Mouse (Mus musculus) midbrain, embryonic 13.5 days (tissue): ENCODE measurements around the gene Krtap6-2. TPM values are rescaled to one million over a fixed set of nuclear protein-coding genes. Genes with fewer than 3 reads are reported as not detected.

Experiments
- ATAC-seq: fragments of 200-750 bp; cut with Nextera tagmentation; 2 replicates; pipeline ENCODE4 v1.8.0; 2017; ENCODE audit warnings: mild to moderate bottlenecking, moderate TSS enrichment, moderate library complexity
- H3K27ac ChIP-seq: fragments of 300-500 bp; sonication (generic); 2 replicates; pipeline ENCODE4 v1.5.1; 2015; ENCODE audit warnings: inconsistent platforms, mild to moderate bottlenecking, moderate library complexity
- H3K27me3 ChIP-seq: fragments of 300-500 bp; sonication (generic); 2 replicates; pipeline ENCODE4 v1.6.1; 2015; ENCODE audit warnings: mild to moderate bottlenecking, inconsistent platforms
- H3K36me3 ChIP-seq: fragments of 300-500 bp; sonication (generic); 2 replicates; pipeline ENCODE4 v1.6.1; 2015; ENCODE audit warnings: mild to moderate bottlenecking, inconsistent platforms
- H3K4me1 ChIP-seq: fragments of 300-500 bp; sonication (generic); replicated peaks from 2 replicates; pipeline ENCODE4 v1.6.1; 2015; ENCODE audit warnings: inconsistent platforms
- H3K4me2 ChIP-seq: fragments of 300-500 bp; sonication (generic); replicated peaks from 2 replicates; pipeline ENCODE4 v1.6.1; 2015; ENCODE audit warnings: moderate library complexity, mild to moderate bottlenecking, inconsistent platforms
- H3K4me3 ChIP-seq: fragments of 300-500 bp; sonication (generic); replicated peaks from 2 replicates; pipeline ENCODE4 v1.5.1; 2015; ENCODE audit warnings: mild to moderate bottlenecking, inconsistent platforms
- H3K9ac ChIP-seq: fragments of 300-500 bp; sonication (generic); replicated peaks from 2 replicates; pipeline ENCODE4 v1.6.1; 2015; ENCODE audit warnings: mild to moderate bottlenecking, inconsistent platforms
- H3K9me3 ChIP-seq: fragments of 300-500 bp; sonication (generic); 2 replicates; pipeline ENCODE4 v1.6.1; 2016; ENCODE audit warnings: mild to moderate bottlenecking, inconsistent platforms
- WGBS: fragments of 180-500 bp; shearing (Covaris S2); methylation state at CpG from one replicate; pipeline ENCODE4 v1.1.7; 2015; 5-methylcytosine and 5-hydroxymethylcytosine counted together
- polyA plus RNA-seq: library from polyadenylated mRNA; unstranded; fragments of >200 nt; fragmentation: Nextera tagmentation; extraction: Ambion mirVana; gene quantifications from 2 replicates; pipeline ENCODE4 v1.2.1, GENCODE M21; 2015

The Krtap6-2 gene
- polyA plus RNA-seq, result not detected in 2 replicates

GRCm38 (mm10) chr16:89420011-89420410 is at the start of gene Krtap6-2:
Gene Krtap6-2 (minus strand): TSS chr16:89420111.
- no peaks in the 10 kb centered on the region for H3K9me3 ChIP-seq
- WGBS, result 95% methylated on average over 3 of the region's 3 CpGs
- peaks cover 12% of the 10 kb centered on the region; the same call in 1 of the 2 replicates for H3K27me3 ChIP-seq
- ATAC-seq, result no peak
- no peak within 1 kb of the TSS for H3K27ac ChIP-seq
- H3K4me2 ChIP-seq, result no peak within 1 kb of the TSS
- no peaks in the 10 kb centered on the region for H3K36me3 ChIP-seq
- no peak within 1 kb of the TSS for H3K4me3 ChIP-seq
- H3K9ac ChIP-seq, result no peak within 1 kb of the TSS
- H3K4me1 ChIP-seq, result no peaks in the 10 kb centered on the region

GRCm38 (mm10) chr16:89461189-89461588 is 41.3 kb upstream of the Krtap6-2 start:
- ATAC-seq, result no peak
- Histone ChIP-seq H3K36me3 (no peaks in the 10 kb centered on the region), H3K27ac (no peak overlapping the region), H3K9ac (no peak overlapping the region), H3K4me2 (no peak overlapping the region), H3K4me1 (no peaks in the 10 kb centered on the region), H3K27me3 (no peaks in the 10 kb centered on the region), H3K4me3 (no peak overlapping the region), H3K9me3 (no peaks in the 10 kb centered on the region)
- 83% methylated on average over 5 of the region's 5 CpGs for WGBS

DNA sequence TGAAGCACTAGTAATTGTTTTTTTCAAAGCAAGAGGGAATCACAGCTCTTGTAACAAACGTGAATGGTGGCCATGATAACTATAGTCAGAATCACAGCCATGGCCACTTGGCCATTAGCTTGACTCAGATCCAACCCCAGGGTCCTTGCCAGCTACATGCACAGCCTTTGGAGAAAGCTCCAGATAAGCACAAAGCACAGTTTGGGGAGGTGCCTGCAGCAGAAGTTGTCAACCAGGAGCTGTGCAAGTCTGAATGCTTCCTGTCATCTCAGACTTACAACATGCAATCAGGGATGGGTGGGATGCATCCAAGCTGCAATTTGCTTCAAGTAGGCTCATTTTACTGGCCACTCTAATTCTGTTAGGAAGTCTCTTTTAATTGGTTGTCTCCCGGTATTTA is 9.7 kb upstream of the Krtap6-2 start:
- 88% methylated on average over 2 of the region's 2 CpGs for WGBS
- no peak for ATAC-seq
- H3K27me3 ChIP-seq, result no peaks in the 10 kb centered on the region
- no peaks in the 10 kb centered on the region for H3K4me1 ChIP-seq
- no peak overlapping the region for H3K9ac ChIP-seq
- no peak overlapping the region for H3K27ac ChIP-seq
- H3K4me3 ChIP-seq, result no peak overlapping the region
- H3K9me3 ChIP-seq, result 0 out of 2 replicates have a peak, but pooled peaks cover 5% of the 10 kb centered on the region
- H3K4me2 ChIP-seq, result no peak overlapping the region
- H3K36me3 ChIP-seq, result no peaks in the 10 kb centered on the region

GRCm38 (mm10) chr16:89425310-89425709 is 5.4 kb upstream of the Krtap6-2 start:
- Histone ChIP-seq H3K27me3 (no peaks in the 10 kb centered on the region), H3K9ac (no peak overlapping the region), H3K4me3 (no peak overlapping the region), H3K9me3 (0 out of 2 replicates have a peak, but pooled peaks cover 5% of the 10 kb centered on the region), H3K4me1 (no peaks in the 10 kb centered on the region), H3K36me3 (no peaks in the 10 kb centered on the region), H3K27ac (no peak overlapping the region), H3K4me2 (no peak overlapping the region)
- WGBS, result 92% methylated on average over 5 of the region's 5 CpGs
- ATAC-seq, result no peak

DNA sequence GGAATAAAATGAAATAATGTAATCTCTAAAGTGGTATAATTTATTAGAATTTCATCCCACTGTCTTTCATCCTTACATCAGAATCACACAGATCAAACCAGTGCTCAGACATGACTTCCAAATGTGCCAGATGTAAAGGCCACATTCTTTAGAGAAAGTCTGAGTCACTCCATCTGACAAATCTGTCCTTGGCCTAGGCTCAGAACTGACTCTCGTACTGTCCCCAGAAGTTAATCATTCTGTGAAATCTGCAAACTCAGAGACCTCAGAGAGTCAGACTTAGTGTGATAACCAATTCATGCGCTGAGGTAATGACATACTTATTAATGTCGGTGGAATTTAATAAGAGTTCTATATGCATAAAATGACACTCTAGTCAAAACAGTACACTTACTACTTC is 3.6 kb downstream of the Krtap6-2 start:
- Histone ChIP-seq H3K27me3 (peaks cover 17% of the 10 kb centered on the region; the same call in 1 of the 2 replicates), H3K4me3 (no peak overlapping the region), H3K27ac (no peak overlapping the region), H3K9ac (no peak overlapping the region), H3K36me3 (no peaks in the 10 kb centered on the region), H3K4me2 (no peak overlapping the region), H3K9me3 (no peaks in the 10 kb centered on the region), H3K4me1 (no peaks in the 10 kb centered on the region)
- no peak for ATAC-seq
- 95% methylated on average over 3 of the region's 3 CpGs for WGBS

GRCm38 (mm10) chr16:89410345-89411068 is 9.4 kb downstream of the Krtap6-2 start:
- Histone ChIP-seq H3K9ac (no peak overlapping the region), H3K4me3 (no peak overlapping the region), H3K9me3 (no peaks in the 10 kb centered on the region), H3K27me3 (peaks cover 18% of the 10 kb centered on the region), H3K36me3 (no peaks in the 10 kb centered on the region), H3K27ac (no peak overlapping the region), H3K4me1 (no peaks in the 10 kb centered on the region), H3K4me2 (no peak overlapping the region)
- ATAC-seq, result peak; percentile 94
- WGBS, result 19% methylated on average over 5 of the region's 5 CpGs

GRCm38 (mm10) chr16:89403768-89404167 is 16.1 kb downstream of the Krtap6-2 start, which contains the start of gene Krtap21-1:
Gene Krtap21-1 (minus strand): TSS chr16:89403868.
- H3K36me3 ChIP-seq, result no peaks in the 10 kb centered on the region
- no peak within 1 kb of the TSS for H3K4me3 ChIP-seq
- ATAC-seq, result no peak
- no peaks in the 10 kb centered on the region for H3K4me1 ChIP-seq
- WGBS, result 87% methylated on average over 2 of the region's 2 CpGs
- H3K27me3 ChIP-seq, result peaks cover 12% of the 10 kb centered on the region
- no peak within 1 kb of the TSS for H3K9ac ChIP-seq
- no peak within 1 kb of the TSS for H3K4me2 ChIP-seq
- no peak within 1 kb of the TSS for H3K27ac ChIP-seq
- H3K9me3 ChIP-seq, result no peaks in the 10 kb centered on the region

GRCm38 (mm10) chr16:89372734-89373461 is 47.0 kb downstream of the Krtap6-2 start:
- Histone ChIP-seq H3K4me1 (no peaks in the 10 kb centered on the region), H3K36me3 (no peaks in the 10 kb centered on the region), H3K4me3 (no peak overlapping the region), H3K27ac (no peak overlapping the region), H3K9me3 (no peaks in the 10 kb centered on the region), H3K9ac (no peak overlapping the region), H3K4me2 (no peak overlapping the region), H3K27me3 (no peaks in the 10 kb centered on the region)
- ATAC-seq, result no peak
- WGBS, result 86% methylated on average over 2 of the region's 2 CpGs

Other genes with a start within 250 kb of the Krtap6-2 start
- gene 1110057P08Rik, start 245.4 kb downstream of the Krtap6-2 start, polyA plus RNA-seq, result not detected in 2 replicates
- gene Krtap20-2, start 214.2 kb downstream of the Krtap6-2 start, polyA plus RNA-seq, result not detected in 2 replicates
- gene Krtap21-1, start 16.2 kb downstream of the Krtap6-2 start, polyA plus RNA-seq, result not detected in 2 replicates
- gene Krtap8-1, start 67.8 kb upstream of the Krtap6-2 start, polyA plus RNA-seq, result not detected in 2 replicates
- gene Krtap7-1, start 88.2 kb upstream of the Krtap6-2 start, polyA plus RNA-seq, result not detected in 2 replicates
- gene Krtap11-1, start 151.1 kb upstream of the Krtap6-2 start, polyA plus RNA-seq, result not detected in 2 replicates